Mouse (Mus musculus): ENCODE data around the gene Slc30a9. TPM values are rescaled to one million over a fixed set of nuclear protein-coding genes. Genes with fewer than 3 reads are reported as not detected.

Slc30a9 gene
- polyA plus RNA-seq, 2 experiments, result 49.9 to 108 TPM

GRCm38 (mm10) chr5:67295682-67296081, 11.1 kb upstream of the Slc30a9 start:
- Histone ChIP-seq H3K36me3 (ENCODE audit: control insufficient read depth, insufficient read depth, low read length) (peaks cover 6% of the 10 kb centered on the region; the same call in 1 of the 2 replicates), H3K9ac (ENCODE audit: low read depth, low read length, severe bottlenecking) (no peak overlapping the region), H3K4me2 (replicated peaks; ENCODE audit: low read depth, low read length, severe bottlenecking) (no peak overlapping the region), H3K27me3 (ENCODE audit: control insufficient read depth, insufficient read depth, low read length) (no peaks in the 10 kb centered on the region), H3K4me3 (replicated peaks; ENCODE audit: low read length) (no peak overlapping the region), H3K4me1 (ENCODE audit: control insufficient read depth, insufficient read depth, low read length) (no peaks in the 10 kb centered on the region), H3K27ac (replicated peaks; ENCODE audit: low read depth, low read length) (no peak overlapping the region), H3K9me3 (ENCODE audit: control insufficient read depth, low read length) (no peaks in the 10 kb centered on the region)
- ATAC-seq (ENCODE audit: low FRiP score, low read depth), result no peak
- no peak for DNase-seq (ENCODE audit: low spot score)
- 83% methylated on average over 6 of the region's 6 CpGs for WGBS
- TF ChIP-seq POLR2A (IDR thresholded peaks at IDR 0.05; ENCODE audit: borderline replicate concordance, extremely low read depth, insufficient read depth, insufficient read length), result no peak

GRCm38 (mm10) chr5:67296171-67296570, 10.6 kb upstream of the Slc30a9 start:
- Histone ChIP-seq H3K4me3 (replicated peaks; ENCODE audit: low read length) (no peak overlapping the region), H3K4me1 (ENCODE audit: control insufficient read depth, insufficient read depth, low read length) (no peaks in the 10 kb centered on the region), H3K27ac (replicated peaks; ENCODE audit: low read depth, low read length) (no peak overlapping the region), H3K36me3 (ENCODE audit: control insufficient read depth, insufficient read depth, low read length) (peaks cover 6% of the 10 kb centered on the region; the same call in 1 of the 2 replicates), H3K27me3 (ENCODE audit: control insufficient read depth, insufficient read depth, low read length) (no peaks in the 10 kb centered on the region), H3K9me3 (ENCODE audit: control insufficient read depth, low read length) (no peaks in the 10 kb centered on the region), H3K9ac (ENCODE audit: low read depth, low read length, severe bottlenecking) (no peak overlapping the region), H3K4me2 (replicated peaks; ENCODE audit: low read depth, low read length, severe bottlenecking) (no peak overlapping the region)
- no peak for TF ChIP-seq POLR2A (IDR thresholded peaks at IDR 0.05; ENCODE audit: borderline replicate concordance, extremely low read depth, insufficient read depth, insufficient read length)
- WGBS, result 86% methylated on average over 1 of the region's 1 CpGs
- ATAC-seq (ENCODE audit: low FRiP score, low read depth), result no peak
- no peak for DNase-seq (ENCODE audit: low spot score)

- no peak overlapping the region for H3K4me3 ChIP-seq (replicated peaks; ENCODE audit: low read length)
- 80% methylated on average over 5 of the region's 5 CpGs for WGBS
- peaks cover 3% of the 10 kb centered on the region; the same call in 1 of the 2 replicates for H3K36me3 ChIP-seq (ENCODE audit: control insufficient read depth, insufficient read depth, low read length)
- no peak for TF ChIP-seq POLR2A (IDR thresholded peaks at IDR 0.05; ENCODE audit: borderline replicate concordance, extremely low read depth, insufficient read depth, insufficient read length)
- H3K9ac ChIP-seq (ENCODE audit: low read depth, low read length, severe bottlenecking), result no peak overlapping the region
- ATAC-seq (ENCODE audit: low FRiP score, low read depth) (no peak), DNase-seq (ENCODE audit: low spot score) (no peak)
- H3K4me2 ChIP-seq (replicated peaks; ENCODE audit: low read depth, low read length, severe bottlenecking), result no peak overlapping the region
- H3K9me3 ChIP-seq (ENCODE audit: control insufficient read depth, low read length), result no peaks in the 10 kb centered on the region
- no peaks in the 10 kb centered on the region for H3K4me1 ChIP-seq (ENCODE audit: control insufficient read depth, insufficient read depth, low read length)
- H3K27me3 ChIP-seq (ENCODE audit: control insufficient read depth, insufficient read depth, low read length), result no peaks in the 10 kb centered on the region
- no peak overlapping the region for H3K27ac ChIP-seq (replicated peaks; ENCODE audit: low read depth, low read length)
Measured at GRCm38 (mm10) chr5:67297026-67297813, 9.5 kb upstream of the Slc30a9 start.

DNA sequence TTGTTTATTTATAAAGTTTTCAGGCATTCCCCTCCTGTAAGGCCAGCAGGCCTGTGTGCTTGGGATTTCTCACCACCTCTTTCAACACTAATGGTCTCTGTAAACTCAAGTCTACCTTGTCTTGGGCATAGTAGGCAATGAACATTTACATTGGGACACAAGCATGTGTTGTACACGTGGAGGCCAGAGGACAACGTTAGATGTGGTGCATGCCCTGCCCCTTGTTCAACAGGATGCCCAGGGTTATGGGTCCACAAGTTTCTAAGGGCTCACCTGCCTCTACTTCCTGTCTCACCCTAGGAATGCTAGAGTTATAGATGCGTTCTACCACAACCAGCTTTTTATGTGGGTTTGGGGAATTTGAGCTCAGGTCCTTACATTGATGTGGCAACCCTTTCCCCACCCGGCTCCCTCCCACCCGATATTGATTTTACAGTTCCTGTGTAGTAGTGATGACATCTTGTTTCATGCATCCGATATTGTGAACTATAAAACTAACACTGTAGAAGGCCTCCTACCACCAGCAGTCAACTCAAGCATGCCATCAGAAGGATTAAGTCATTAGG, 6.8 kb upstream of the Slc30a9 start:
- no peak for TF ChIP-seq POLR2A (IDR thresholded peaks at IDR 0.05; ENCODE audit: borderline replicate concordance, extremely low read depth, insufficient read depth, insufficient read length)
- Histone ChIP-seq H3K9me3 (ENCODE audit: control insufficient read depth, low read length) (no peaks in the 10 kb centered on the region), H3K4me1 (ENCODE audit: control insufficient read depth, insufficient read depth, low read length) (no peaks in the 10 kb centered on the region), H3K27ac (replicated peaks; ENCODE audit: low read depth, low read length) (no peak overlapping the region), H3K4me2 (replicated peaks; ENCODE audit: low read depth, low read length, severe bottlenecking) (no peak overlapping the region), H3K36me3 (ENCODE audit: control insufficient read depth, insufficient read depth, low read length) (peaks cover 3% of the 10 kb centered on the region; the same call in 1 of the 2 replicates), H3K4me3 (replicated peaks; ENCODE audit: low read length) (no peak overlapping the region), H3K27me3 (ENCODE audit: control insufficient read depth, insufficient read depth, low read length) (no peaks in the 10 kb centered on the region), H3K9ac (ENCODE audit: low read depth, low read length, severe bottlenecking) (no peak overlapping the region)
- ATAC-seq (ENCODE audit: low FRiP score, low read depth) (no peak), DNase-seq (ENCODE audit: low spot score) (no peak)
- WGBS, result 80% methylated on average over 6 of the region's 6 CpGs

DNA sequence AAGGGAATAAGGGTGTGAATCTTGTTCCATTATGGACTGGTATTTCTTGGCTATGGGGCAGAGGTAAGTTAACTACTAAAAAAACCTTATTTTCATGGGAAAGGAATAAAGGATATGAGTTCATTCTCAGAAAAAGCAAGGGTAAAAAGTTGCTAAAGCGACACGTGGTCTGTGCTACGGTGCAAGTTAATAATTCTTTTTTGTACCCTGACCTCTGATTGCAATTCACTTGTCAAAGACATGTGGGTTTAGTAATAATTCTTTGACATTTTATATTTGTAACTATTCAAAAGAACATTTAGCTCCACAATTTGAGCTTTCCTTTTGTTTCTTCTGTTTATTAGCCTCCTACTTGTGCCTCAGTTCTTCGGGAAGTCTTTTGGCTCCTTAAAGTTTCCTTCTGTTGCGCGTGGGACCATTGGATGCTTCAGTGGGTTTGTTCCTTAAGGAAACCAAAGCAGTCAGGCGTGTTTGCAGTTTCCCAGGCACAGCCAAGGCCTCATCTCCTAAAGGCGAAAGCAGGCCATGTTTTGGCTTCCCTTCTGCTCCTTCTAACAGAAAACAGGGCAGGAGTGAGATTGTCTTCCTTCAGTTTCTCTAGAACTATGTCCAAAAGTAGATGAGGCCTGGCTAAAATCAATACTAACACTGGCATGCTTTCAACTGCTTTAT, 5.7 kb upstream of the Slc30a9 start:
- Histone ChIP-seq H3K27ac (replicated peaks; ENCODE audit: low read depth, low read length) (no peak overlapping the region), H3K4me2 (replicated peaks; ENCODE audit: low read depth, low read length, severe bottlenecking) (no peak overlapping the region), H3K4me1 (ENCODE audit: control insufficient read depth, insufficient read depth, low read length) (no peaks in the 10 kb centered on the region), H3K9ac (ENCODE audit: low read depth, low read length, severe bottlenecking) (no peak overlapping the region), H3K4me3 (replicated peaks; ENCODE audit: low read length) (no peak overlapping the region), H3K9me3 (ENCODE audit: control insufficient read depth, low read length) (no peaks in the 10 kb centered on the region), H3K36me3 (ENCODE audit: control insufficient read depth, insufficient read depth, low read length) (no peaks in the 10 kb centered on the region), H3K27me3 (ENCODE audit: control insufficient read depth, insufficient read depth, low read length) (no peaks in the 10 kb centered on the region)
- 96% methylated on average over 8 of the region's 8 CpGs for WGBS
- TF ChIP-seq POLR2A (IDR thresholded peaks at IDR 0.05; ENCODE audit: borderline replicate concordance, extremely low read depth, insufficient read depth, insufficient read length), result no peak
- no peak for DNase-seq (ENCODE audit: low spot score)
- no peak for ATAC-seq (ENCODE audit: low FRiP score, low read depth)

Data from limb, embryonic 14.5 days (tissue).